Mouse (Mus musculus) adrenal gland, adult 18-20 months (tissue): ENCODE data around the gene Serinc4. TPM values are rescaled to one million over a fixed set of nuclear protein-coding genes. Genes with fewer than 3 reads are reported as not detected.

Experiments used
- DNase-seq, 2 experiments: peaks; one replicate each; pipeline ENCODE4 v3.0.0; 2021 to 2022; ENCODE audit warnings: low spot score in 2 of 2
- microRNA-seq, 2 experiments: library from miRNA; unstranded; fragments of <30 nt; microRNA quantifications; one replicate each; pipeline ENCODE4 v1.2.0; 2021; ENCODE audit warnings: borderline number of aligned reads in 2 of 2
- total RNA-seq, 2 experiments: library from RNA; stranded (reverse); gene quantifications; 1 replicate in 1 of 2; 2 replicates in 1 of 2; pipeline ENCODE4 v1.2.3; 2021

The Serinc4 gene
- total RNA-seq, 2 experiments from 2014 or later, result 0.19 TPM; not detected in 1

GRCm38 (mm10) chr2:121412843-121413386 is 43.7 kb downstream of the Serinc4 start:
- peak in 1 of 2 experiments; percentile 49 for DNase-seq

DNA sequence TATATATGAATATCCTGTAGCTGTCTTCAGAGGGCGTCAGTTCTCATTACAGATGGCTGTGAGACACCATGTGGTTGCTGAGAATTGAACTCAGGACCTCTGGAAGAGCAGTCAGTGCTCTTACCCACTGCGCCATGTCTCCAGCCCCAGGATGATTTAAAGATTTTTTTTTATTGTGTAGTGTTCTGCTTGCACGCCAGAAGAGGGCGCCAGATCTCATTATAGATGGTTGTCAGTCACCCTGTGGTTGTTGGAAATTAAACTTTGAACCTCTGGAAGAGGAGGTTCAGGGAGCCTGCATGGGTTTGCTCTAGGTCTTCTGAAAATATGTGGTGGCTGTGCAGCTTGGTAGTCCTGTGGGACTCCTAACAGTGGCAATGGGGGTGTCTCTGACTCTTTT is 48.4 kb downstream of the Serinc4 start:
- peak; percentile 36 to 48 for DNase-seq

DNA sequence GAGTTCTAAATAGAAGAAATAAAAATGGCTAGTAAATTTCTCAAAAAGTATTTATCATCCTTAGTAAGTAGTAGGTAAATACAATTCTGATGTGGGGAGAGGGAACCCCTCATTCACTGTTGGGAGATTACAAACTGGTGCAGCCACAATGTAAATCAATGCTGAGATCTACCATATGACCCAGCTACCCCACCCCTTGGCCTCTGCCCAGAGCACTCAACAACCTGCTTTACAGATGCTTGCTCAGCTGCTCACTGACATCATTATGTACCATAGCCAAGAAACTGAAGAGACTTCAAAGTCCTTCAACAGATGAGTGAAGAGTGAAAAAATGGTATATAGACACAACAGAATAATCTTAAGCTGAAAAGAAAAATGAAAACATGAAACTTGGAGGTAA is 53.3 kb downstream of the Serinc4 start:
- DNase-seq, result no peak

DNA sequence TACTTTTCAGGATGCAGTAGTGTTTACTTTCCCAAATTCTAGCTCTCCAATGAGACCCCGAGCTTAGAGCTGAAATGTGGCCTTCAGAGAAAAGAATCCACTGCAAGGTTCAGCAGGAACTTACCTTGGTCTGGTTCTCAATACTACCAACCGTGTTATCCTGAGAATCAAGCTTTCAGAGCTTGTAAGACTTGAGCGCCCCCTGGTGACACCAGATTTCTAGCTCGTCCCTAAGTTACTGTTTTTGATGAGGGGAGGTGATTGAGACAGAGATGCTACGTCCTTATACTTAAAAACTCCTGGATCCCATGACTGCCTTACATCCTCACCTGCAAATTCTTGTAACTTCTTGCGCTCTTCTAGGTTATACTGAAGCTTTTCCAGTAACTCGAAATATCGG is 60.0 kb downstream of the Serinc4 start:
- DNase-seq, result peak; percentile 81

Small RNAs within 50 kb of the gene (microRNA-seq; reads per million reads assigned to microRNA genes)
- 0 reads per million in 2 experiments for gene Gm22953

Other genes starting within 250 kb of the Serinc4 start
- gene Trp53bp1, start 185.4 kb downstream of the Serinc4 start, total RNA-seq, result 10 to 100 TPM; 61.6 to 69.8 TPM
- 1 to 10 TPM; 6.5 to 7.6 TPM for gene Map1a, start 167.2 kb downstream of the Serinc4 start, total RNA-seq
- 10 to 100 TPM; 49.3 to 80.6 TPM for gene Ppip5k1, start 101.4 kb downstream of the Serinc4 start, total RNA-seq
- 10 to 100 TPM in 1 of 2 experiments, 1 to 10 TPM in 1; 6.9 to 12.0 TPM for gene Ckmt1, start 99.1 kb downstream of the Serinc4 start, total RNA-seq
- gene Strc, start 69.6 kb downstream of the Serinc4 start, total RNA-seq, result under 1 TPM; 0.03 to 0.22 TPM
- 100 to 1,000 TPM; 355 to 437 TPM for gene Pdia3, start 43.0 kb downstream of the Serinc4 start, total RNA-seq
- 1 to 10 TPM; 2.2 to 2.6 TPM for gene Catsper2, start 43.0 kb downstream of the Serinc4 start, total RNA-seq
- under 1 TPM; 0.17 to 0.35 TPM for gene Ell3, start 12.5 kb downstream of the Serinc4 start, total RNA-seq
- gene Serf2, start 7.6 kb downstream of the Serinc4 start, total RNA-seq, result 100 to 1,000 TPM; 363 to 372 TPM
- 10 to 100 TPM; 20.9 to 43.7 TPM for gene Hypk, start 3.5 kb downstream of the Serinc4 start, total RNA-seq
- gene Mfap1b, start 17.3 kb upstream of the Serinc4 start, total RNA-seq, result 10 to 100 TPM; 39.8 to 45.1 TPM
- gene Mfap1a, start 49.9 kb upstream of the Serinc4 start, total RNA-seq, result 10 to 100 TPM; 32.0 to 34.5 TPM
- gene Wdr76, start 49.9 kb upstream of the Serinc4 start, total RNA-seq, result 1 to 10 TPM; 2.3 to 2.8 TPM